Mouse (Mus musculus): ENCODE data around the gene Alox12. TPM values are rescaled to one million over a fixed set of nuclear protein-coding genes. Genes with fewer than 3 reads are reported as not detected.

Alox12 gene
- polyA plus RNA-seq (2017; shearing (Covaris generic)), result not detected

DNA sequence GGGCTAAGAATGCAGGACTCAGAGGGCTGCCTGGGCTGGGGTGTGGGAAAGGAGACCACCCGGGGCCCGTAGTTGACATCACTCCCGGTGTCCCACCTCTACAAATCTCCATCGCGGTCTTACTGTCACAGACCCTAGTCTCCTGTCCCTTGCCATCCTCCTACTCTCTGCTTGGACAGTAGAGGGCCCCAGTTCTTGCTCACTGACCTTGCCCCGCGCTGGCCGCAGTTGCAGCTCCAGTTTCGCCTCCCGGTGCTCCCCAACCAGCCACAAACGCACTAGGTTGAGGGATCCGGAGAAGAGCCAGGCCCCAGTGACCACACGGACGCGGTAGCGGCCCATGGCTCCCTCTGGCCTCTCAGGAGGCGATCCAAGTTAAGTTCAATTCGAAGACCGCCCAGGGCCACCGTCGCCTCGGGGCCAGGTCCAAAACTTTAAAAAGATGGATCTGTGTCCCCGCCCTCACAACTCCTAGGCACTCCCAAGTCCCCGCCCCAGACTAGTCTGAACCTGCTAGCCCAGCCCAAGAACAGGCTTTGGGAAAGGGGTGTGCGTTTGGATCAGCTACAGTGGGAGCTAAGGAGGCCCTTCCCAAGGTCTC, at the start of gene Alox12:
Gene Alox12 (minus strand): TSS at position 423 of the 601 bp plus-strand sequence.

DNA sequence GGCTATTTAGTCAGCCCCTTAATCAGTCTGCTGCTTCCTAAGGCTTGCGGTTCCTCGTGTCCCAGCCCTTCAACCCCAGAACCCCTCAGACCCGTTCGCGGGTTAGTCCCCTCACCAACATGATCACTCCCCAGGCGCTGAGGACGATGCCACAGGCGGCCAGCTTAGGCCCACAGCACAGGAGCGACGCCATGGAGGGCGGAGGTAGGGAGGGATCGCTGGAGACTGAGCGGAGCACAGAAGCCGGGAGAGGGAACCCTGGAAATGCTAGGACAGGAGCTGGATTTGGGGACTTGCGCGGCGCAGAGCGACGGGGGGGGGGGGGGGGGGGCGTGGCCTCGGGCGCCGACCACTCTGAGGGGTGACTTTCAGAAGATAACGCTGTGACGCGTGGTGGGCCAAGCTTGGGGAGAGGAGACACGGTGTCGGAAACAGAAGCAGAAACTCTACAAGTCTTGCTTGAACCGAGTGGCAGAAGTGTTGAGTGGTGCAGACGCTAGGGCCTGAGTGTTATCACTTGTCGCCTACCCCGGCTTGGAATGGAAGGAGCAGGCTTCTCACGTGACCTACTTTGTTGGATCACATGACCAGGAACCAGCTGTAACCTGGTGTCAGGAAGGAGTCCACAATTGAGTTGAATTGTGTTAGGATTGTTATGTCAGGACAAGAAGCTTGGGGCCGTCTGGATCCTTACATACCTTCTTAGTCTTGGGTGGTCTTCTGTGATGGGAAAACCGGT, 15.4 kb downstream of the Alox12 start, which contains the start of the genes Gm21988 and Rnasek:
Gene Gm21988 (minus strand): TSS at position 290 of the 739 bp plus-strand sequence.
Gene Rnasek (minus strand): TSS at position 302 of the 739 bp plus-strand sequence.

GRCm38 (mm10) chr11:70237457-70238167, 17.5 kb downstream of the Alox12 start, which contains the start of gene 0610010K14Rik:
Gene 0610010K14Rik (minus strand): TSS chr11:70237914.

GRCm38 (mm10) chr11:70229260-70230010, 25.7 kb downstream of the Alox12 start, which contains the start of gene Bcl6b:
Gene Bcl6b (minus strand): TSS chr11:70229798.

DNA sequence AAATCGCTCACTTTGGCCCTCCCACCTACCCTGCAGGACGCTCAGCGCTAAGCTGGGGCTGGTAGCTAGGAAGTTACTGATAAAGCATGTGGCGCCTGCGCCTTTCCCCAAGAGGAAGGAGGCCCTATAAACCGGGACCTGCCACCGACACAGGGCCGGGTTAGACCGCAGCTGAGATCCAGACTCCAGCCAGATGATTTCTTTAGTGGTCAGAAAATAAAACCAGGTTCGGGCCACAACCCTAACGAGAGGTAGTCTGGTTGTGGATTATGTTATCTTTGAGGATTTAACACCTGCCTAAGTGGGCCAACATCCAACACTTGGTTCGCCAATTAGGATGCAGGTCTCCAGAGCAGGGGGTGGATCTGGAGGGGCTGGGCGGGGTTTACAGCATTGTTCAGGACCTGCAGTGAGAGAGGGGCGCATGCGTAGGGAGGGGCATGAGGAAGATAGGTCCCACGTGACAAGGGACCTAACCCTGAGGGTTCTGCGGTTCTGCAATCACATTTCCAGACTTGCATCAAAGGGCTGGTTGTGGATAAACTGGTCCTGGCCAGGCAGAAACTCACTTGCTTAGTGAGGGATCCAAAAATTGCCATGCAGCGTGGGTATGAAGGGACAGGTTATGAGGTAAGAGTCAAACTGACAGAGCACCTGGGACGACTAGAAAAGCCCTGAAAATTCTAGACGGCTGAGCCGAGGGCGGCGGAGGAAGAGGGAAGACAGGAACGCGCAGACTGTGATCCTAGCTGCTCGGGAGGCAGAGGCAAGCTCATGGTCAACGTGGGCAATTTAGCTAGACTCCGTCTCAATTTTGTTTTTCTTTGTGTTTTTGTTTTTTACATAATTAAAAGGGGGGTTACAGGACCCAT, 34.2 kb downstream of the Alox12 start, which contains the start of gene Slc16a13:
Gene Slc16a13 (minus strand): TSS at position 334 of the 872 bp plus-strand sequence.

GRCm38 (mm10) chr11:70212423-70212822, 42.7 kb downstream of the Alox12 start, which contains the start of gene Slc16a11:
Gene Slc16a11 (plus strand): TSS chr11:70212752.

Other genes starting within 250 kb of the Alox12 start
- gene Acadvl, start 239.9 kb downstream of the Alox12 start, polyA plus RNA-seq (2017; shearing (Covaris generic)), result 83.6 TPM
- 4.6 TPM for gene Dlg4, start 238.4 kb downstream of the Alox12 start, polyA plus RNA-seq (2017; shearing (Covaris generic))
- gene Asgr1, start 201.3 kb downstream of the Alox12 start, polyA plus RNA-seq (2017; shearing (Covaris generic)), result not detected
- gene Asgr2, start 162.7 kb downstream of the Alox12 start, polyA plus RNA-seq (2017; shearing (Covaris generic)), result not detected
- not detected for gene Mgl2, start 125.0 kb downstream of the Alox12 start, polyA plus RNA-seq (2017; shearing (Covaris generic))
- not detected for gene Clec10a, start 99.2 kb downstream of the Alox12 start, polyA plus RNA-seq (2017; shearing (Covaris generic))
- 0.65 TPM for gene Slc16a11, start 42.6 kb downstream of the Alox12 start, polyA plus RNA-seq (2017; shearing (Covaris generic))
- 1.4 TPM for gene Slc16a13, start 34.3 kb downstream of the Alox12 start, polyA plus RNA-seq (2017; shearing (Covaris generic))
- not detected for gene Bcl6b, start 25.6 kb downstream of the Alox12 start, polyA plus RNA-seq (2017; shearing (Covaris generic))
- gene 0610010K14Rik, start 17.4 kb downstream of the Alox12 start, polyA plus RNA-seq (2017; shearing (Covaris generic)), result 86.5 TPM
- gene Gm21988, start 15.5 kb downstream of the Alox12 start, polyA plus RNA-seq (2017; shearing (Covaris generic)), result 2.4 TPM
- gene Rnasek, start 15.5 kb downstream of the Alox12 start, polyA plus RNA-seq (2017; shearing (Covaris generic)), result 237 TPM
- gene Alox12e, start 67.3 kb upstream of the Alox12 start, polyA plus RNA-seq (2017; shearing (Covaris generic)), result not detected
- not detected for gene Alox15, start 96.7 kb upstream of the Alox12 start, polyA plus RNA-seq (2017; shearing (Covaris generic))
- 10.7 TPM for gene Pelp1, start 154.7 kb upstream of the Alox12 start, polyA plus RNA-seq (2017; shearing (Covaris generic))
- 215 TPM for gene Arrb2, start 177.3 kb upstream of the Alox12 start, polyA plus RNA-seq (2017; shearing (Covaris generic))
- gene Med11, start 196.6 kb upstream of the Alox12 start, polyA plus RNA-seq (2017; shearing (Covaris generic)), result 141 TPM
- 0.16 TPM for gene Zmynd15, start 204.1 kb upstream of the Alox12 start, polyA plus RNA-seq (2017; shearing (Covaris generic))
- 1.7 TPM for gene Cxcl16, start 204.6 kb upstream of the Alox12 start, polyA plus RNA-seq (2017; shearing (Covaris generic))
- not detected for gene Tm4sf5, start 249.9 kb upstream of the Alox12 start, polyA plus RNA-seq (2017; shearing (Covaris generic))